Comparison of ENCODE assay signal across 8 mouse cellular contexts in the genomic region with DNA sequence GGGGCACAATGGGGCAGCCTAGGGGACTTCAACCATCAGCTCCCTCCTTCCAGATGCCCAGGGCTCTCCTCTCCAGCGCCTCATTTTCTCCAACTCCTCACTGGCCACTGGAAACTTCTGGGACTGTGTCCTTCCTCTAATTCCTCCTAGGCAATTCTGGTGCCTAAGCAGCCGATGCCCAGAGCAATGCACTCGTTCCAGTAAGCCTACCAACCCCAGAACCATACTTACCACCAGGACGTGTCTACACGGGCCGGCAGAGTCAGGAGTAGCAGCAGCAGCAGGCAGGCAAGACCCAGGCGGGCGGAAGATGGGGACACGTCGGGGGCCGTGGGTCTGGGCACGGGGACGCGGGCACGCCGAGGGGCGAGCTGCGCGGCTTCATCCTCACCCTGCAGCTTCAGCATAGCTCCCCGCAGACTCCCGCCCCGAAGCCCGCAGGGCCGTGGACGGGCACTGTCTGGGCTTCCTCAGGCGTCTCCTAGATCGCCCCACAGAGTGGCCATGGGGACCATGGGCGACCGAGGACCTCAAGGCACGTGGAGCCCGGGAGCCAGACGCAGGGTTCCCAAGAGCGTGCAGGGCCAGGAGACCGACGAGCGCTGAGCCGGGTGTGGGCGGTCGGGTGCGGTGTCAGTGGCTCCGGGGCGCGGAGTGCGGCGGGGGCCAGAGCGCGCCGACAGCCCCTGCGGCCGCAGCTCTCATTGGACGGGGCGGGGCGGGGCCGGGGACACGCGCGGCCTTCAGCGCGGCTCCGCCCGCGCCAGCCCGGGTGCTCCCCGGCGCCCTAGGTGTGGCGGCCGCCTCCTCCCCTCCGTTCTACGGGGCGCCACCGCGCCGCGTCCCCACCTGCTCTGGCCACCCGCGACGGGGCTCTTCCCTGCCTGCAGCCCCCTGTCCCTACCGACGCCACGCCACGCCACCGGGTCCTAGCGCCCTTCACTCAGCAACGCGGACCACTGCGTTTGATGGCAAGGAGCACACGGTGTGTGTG. TPM values are rescaled to one million over a fixed set of nuclear protein-coding genes. Genes with fewer than 3 reads are reported as not detected.
DNase-seq lines count a peak whose midpoint lies in the region; ATAC-seq and TF ChIP-seq lines count a peak whose summit lies in the region.

A gene (minus strand): TSS at position 856 of the 994 bp plus-strand sequence.

- peak; percentile 18 for ATAC-seq in CD4-positive, CD25-positive, alpha-beta regulatory T cell, adult 4 months
- 0 out of 2 replicates have a peak, but pooled peaks have one; percentile 39 for ATAC-seq in erythroid progenitor cell, adult 5-6 weeks (replicated peaks; ENCODE audit: low FRiP score, poor library complexity, severe bottlenecking)
- peak; percentile 67 for ATAC-seq in hindbrain, postnatal 0 days
- ATAC-seq in cerebellum, adult (ENCODE audit: insufficient number of reproducible peaks, low FRiP score, low TSS enrichment), result no peak

- H3K27me3 ChIP-seq in hindbrain, postnatal 0 days (ENCODE audit: insufficient read depth, low read length), result peaks cover 12% of the 10 kb centered on the region; the same call in 1 of the 2 replicates

- DNase-seq in cerebellum, postnatal 14 days, result peak; percentile 11 to 17
- no peak for DNase-seq in cerebellum, postnatal 25 days
- peak; percentile 25 for DNase-seq in hindbrain, postnatal 0 days (ENCODE audit: low spot score)
- DNase-seq in lung, postnatal 14 days, result peak; percentile 23
- DNase-seq in thymus, postnatal 4 days, result peak; percentile 44

- no peaks in the 10 kb centered on the region for H3K9me3 ChIP-seq in hindbrain, postnatal 0 days (ENCODE audit: low read length)

- TF ChIP-seq CTCF in hindbrain, postnatal 0 days (IDR thresholded peaks at IDR 0.05; ENCODE audit: low read depth), result no peak

- no peaks in the 10 kb centered on the region for H3K36me3 ChIP-seq in hindbrain, postnatal 0 days (ENCODE audit: insufficient read depth, low read length)

- H3K4me2 ChIP-seq in hindbrain, postnatal 0 days (ENCODE audit: low read depth, low read length), result peak within 1 kb of the TSS; percentile 59

- 2% methylated on average over 68 of the region's 87 CpGs for WGBS in hindbrain, postnatal 0 days

- no peaks in the 10 kb centered on the region for H3K4me1 ChIP-seq in hindbrain, postnatal 0 days (ENCODE audit: insufficient read depth, low read length)

- H3K9ac ChIP-seq in hindbrain, postnatal 0 days (replicated peaks; ENCODE audit: low read length), result peak within 1 kb of the TSS; percentile 45

- peak within 1 kb of the TSS; percentile 52 for H3K4me3 ChIP-seq in hindbrain, postnatal 0 days (ENCODE audit: low read length)

- H3K27ac ChIP-seq in hindbrain, postnatal 0 days, result no peak within 1 kb of the TSS

RNA-seq across cellular contexts. Expression of the gene that starts here (rescaled TPM):
- under 1 TPM; 0.35 to 0.75 TPM for polyA plus RNA-seq in CD4-positive, CD25-positive, alpha-beta regulatory T cell, adult 4 months (2017; shearing (Covaris generic))
- not detected in 2 replicates for total RNA-seq in erythroid progenitor cell, adult 5-6 weeks (2015; ENCODE audit: low replicate concordance)
- total RNA-seq in erythroid progenitor cell, adult 5-6 weeks (2017; ENCODE audit: low replicate concordance), result not detected in 2 replicates
- 1.9 and 3.2 TPM in 2 replicates for total RNA-seq in hindbrain, postnatal 0 days (2014; rRNA removed)
- 0.56 and 0.88 TPM in 2 replicates for polyA plus RNA-seq in hindbrain, postnatal 0 days (2015; fragmentation: Nextera tagmentation; extraction: Ambion mirVana)

Comparison
In these comparisons a context has a peak if more than half of its experiments do, and no peak if none do; other contexts are left out.
1. DNase-seq: peak in cerebellum, postnatal 14 days (2 of 2), hindbrain, postnatal 0 days (single experiment), lung, postnatal 14 days (single experiment) and thymus, postnatal 4 days (single experiment); none in cerebellum, postnatal 25 days (0 of 2).
2. Peak in ATAC-seq in CD4-positive, CD25-positive, alpha-beta regulatory T cell, adult 4 months; RNA of the gene not detected or under 1 TPM.
3. Peak in ATAC-seq in erythroid progenitor cell, adult 5-6 weeks; RNA of the gene not detected or under 1 TPM.